Mouse (Mus musculus): ENCODE data around the gene Plekho1. TPM values are rescaled to one million over a fixed set of nuclear protein-coding genes. Genes with fewer than 3 reads are reported as not detected.

Plekho1 gene
- total and polyA plus RNA-seq, 2 experiments from 2014 or later = 39.0 to 57.8 TPM

GRCm38 (mm10) chr3:95990413-95990941 is 5.3 kb downstream of the Plekho1 start:
- Histone ChIP-seq H3K4me2 (ENCODE audit: low read depth, low read length) (no peak overlapping the region), H3K9ac (replicated peaks; ENCODE audit: low read length) (no peak overlapping the region), H3K4me3 (ENCODE audit: low read length) (no peak overlapping the region), H3K27ac (no peak overlapping the region), H3K27me3 (ENCODE audit: insufficient read depth, low read length) (no peaks in the 10 kb centered on the region), H3K9me3 (ENCODE audit: low read length) (no peaks in the 10 kb centered on the region), H3K36me3 (ENCODE audit: insufficient read depth, low read length) (peaks cover 35% of the 10 kb centered on the region), H3K4me1 (ENCODE audit: insufficient read depth, low read length) (peaks cover 26% of the 10 kb centered on the region)
- DNase-seq (ENCODE audit: low spot score) (no peak), ATAC-seq (no peak)
- TF ChIP-seq CTCF (IDR thresholded peaks at IDR 0.05; ENCODE audit: low read depth) = no peak
- WGBS = 89% methylated on average over 12 of the region's 12 CpGs

- Histone ChIP-seq H3K27me3 (ENCODE audit: insufficient read depth, low read length) (no peaks in the 10 kb centered on the region), H3K27ac (peak overlapping the region; percentile 45; the same call in 1 of the 2 replicates), H3K9me3 (ENCODE audit: low read length) (no peaks in the 10 kb centered on the region), H3K9ac (replicated peaks; ENCODE audit: low read length) (no peak overlapping the region), H3K4me1 (ENCODE audit: insufficient read depth, low read length) (peaks cover 30% of the 10 kb centered on the region), H3K4me2 (ENCODE audit: low read depth, low read length) (no peak overlapping the region), H3K4me3 (ENCODE audit: low read length) (no peak overlapping the region), H3K36me3 (ENCODE audit: insufficient read depth, low read length) (peaks cover 35% of the 10 kb centered on the region)
- 44% methylated on average over 10 of the region's 10 CpGs for WGBS
- no peak for ATAC-seq
- DNase-seq (ENCODE audit: low spot score) = peak; percentile 59
- no peak for TF ChIP-seq CTCF (IDR thresholded peaks at IDR 0.05; ENCODE audit: low read depth)
Observed at GRCm38 (mm10) chr3:95988969-95989368, 6.8 kb downstream of the Plekho1 start.

GRCm38 (mm10) chr3:95988138-95988537 is 7.7 kb downstream of the Plekho1 start:
- Histone ChIP-seq H3K27me3 (ENCODE audit: insufficient read depth, low read length) (no peaks in the 10 kb centered on the region), H3K27ac (no peak overlapping the region), H3K4me1 (ENCODE audit: insufficient read depth, low read length) (peaks cover 23% of the 10 kb centered on the region), H3K4me3 (ENCODE audit: low read length) (no peak overlapping the region), H3K4me2 (ENCODE audit: low read depth, low read length) (no peak overlapping the region), H3K9ac (replicated peaks; ENCODE audit: low read length) (no peak overlapping the region), H3K9me3 (ENCODE audit: low read length) (no peaks in the 10 kb centered on the region), H3K36me3 (ENCODE audit: insufficient read depth, low read length) (peaks cover 35% of the 10 kb centered on the region)
- ATAC-seq = no peak
- no peak for TF ChIP-seq CTCF (IDR thresholded peaks at IDR 0.05; ENCODE audit: low read depth)
- DNase-seq (ENCODE audit: low spot score) = no peak
- WGBS = 97% methylated on average over 1 of the region's 1 CpGs

GRCm38 (mm10) chr3:95987386-95988110 is 8.3 kb downstream of the Plekho1 start:
- H3K27me3 ChIP-seq (ENCODE audit: insufficient read depth, low read length) = no peaks in the 10 kb centered on the region
- no peak overlapping the region for H3K4me2 ChIP-seq (ENCODE audit: low read depth, low read length)
- ATAC-seq (no peak), DNase-seq (ENCODE audit: low spot score) (no peak)
- no peak for TF ChIP-seq CTCF (IDR thresholded peaks at IDR 0.05; ENCODE audit: low read depth)
- no peaks in the 10 kb centered on the region for H3K9me3 ChIP-seq (ENCODE audit: low read length)
- WGBS = 72% methylated on average over 6 of the region's 6 CpGs
- H3K36me3 ChIP-seq (ENCODE audit: insufficient read depth, low read length) = peaks cover 35% of the 10 kb centered on the region
- H3K4me3 ChIP-seq (ENCODE audit: low read length) = no peak overlapping the region
- H3K27ac ChIP-seq = no peak overlapping the region
- no peak overlapping the region for H3K9ac ChIP-seq (replicated peaks; ENCODE audit: low read length)
- H3K4me1 ChIP-seq (ENCODE audit: insufficient read depth, low read length) = peaks cover 23% of the 10 kb centered on the region

GRCm38 (mm10) chr3:95986984-95987383 is 8.8 kb downstream of the Plekho1 start:
- Histone ChIP-seq H3K27ac (no peak overlapping the region), H3K4me2 (ENCODE audit: low read depth, low read length) (no peak overlapping the region), H3K9me3 (ENCODE audit: low read length) (no peaks in the 10 kb centered on the region), H3K9ac (replicated peaks; ENCODE audit: low read length) (no peak overlapping the region), H3K4me3 (ENCODE audit: low read length) (no peak overlapping the region), H3K27me3 (ENCODE audit: insufficient read depth, low read length) (no peaks in the 10 kb centered on the region), H3K36me3 (ENCODE audit: insufficient read depth, low read length) (peaks cover 34% of the 10 kb centered on the region), H3K4me1 (ENCODE audit: insufficient read depth, low read length) (peaks cover 23% of the 10 kb centered on the region)
- ATAC-seq = no peak
- TF ChIP-seq CTCF (IDR thresholded peaks at IDR 0.05; ENCODE audit: low read depth) = no peak
- WGBS = 81% methylated on average over 4 of the region's 4 CpGs
- no peak for DNase-seq (ENCODE audit: low spot score)

- H3K9me3 ChIP-seq (ENCODE audit: low read length) = no peaks in the 10 kb centered on the region
- H3K4me3 ChIP-seq (ENCODE audit: low read length) = peak overlapping the region; percentile 8; the same call in 1 of the 2 replicates
- peak overlapping the region; percentile 30 for H3K9ac ChIP-seq (replicated peaks; ENCODE audit: low read length)
- no peak for TF ChIP-seq CTCF (IDR thresholded peaks at IDR 0.05; ENCODE audit: low read depth)
- ATAC-seq (peak; percentile 44), DNase-seq (ENCODE audit: low spot score) (peak; percentile 72)
- 5% methylated on average over 21 of the region's 21 CpGs for WGBS
- peaks cover 23% of the 10 kb centered on the region for H3K4me1 ChIP-seq (ENCODE audit: insufficient read depth, low read length)
- peak overlapping the region; percentile 87 for H3K27ac ChIP-seq
- H3K27me3 ChIP-seq (ENCODE audit: insufficient read depth, low read length) = no peaks in the 10 kb centered on the region
- H3K4me2 ChIP-seq (ENCODE audit: low read depth, low read length) = peak overlapping the region; percentile 42
- peaks cover 27% of the 10 kb centered on the region for H3K36me3 ChIP-seq (ENCODE audit: insufficient read depth, low read length)
Observed at GRCm38 (mm10) chr3:95986001-95986622, 9.7 kb downstream of the Plekho1 start.
